Mouse (Mus musculus): ENCODE measurements at regions not wholly inside any gene's neighbourhood (a gene's known extent, or its start where the extent isn't known, plus 50 kb on each side); places are given as distances from the start of the nearest gene placed in this dataset.
"Not testable (repeated sequence)": the region's sequence is repeated elsewhere in the genome, so short reads cannot be mapped to it uniquely, and the experiment has no call there.

DNA sequence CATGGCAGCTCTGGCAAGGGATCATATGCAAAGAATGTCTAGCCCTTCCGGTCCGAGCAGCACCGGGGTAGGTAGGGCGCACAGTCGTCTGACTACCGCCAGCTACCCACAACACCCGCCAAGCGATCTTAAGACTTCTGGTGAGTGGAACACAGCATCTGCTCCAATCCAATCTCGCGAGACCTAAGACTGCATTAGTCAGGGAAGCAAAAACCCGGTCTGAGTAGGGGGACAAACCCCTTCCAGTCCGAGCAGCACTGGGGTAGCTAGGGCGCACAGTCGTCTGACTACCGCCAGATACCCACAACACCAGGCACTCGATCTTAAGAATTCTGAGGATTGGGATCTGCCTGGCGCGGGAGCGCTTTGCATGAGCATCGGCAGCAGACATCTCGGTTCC is 57.1 kb downstream of the Nap1l2 start:
- ATAC-seq; H3K27me3 ChIP-seq (replicated peaks; ENCODE audit: control insufficient read depth, insufficient read depth, low read length); H3K4me3 ChIP-seq (replicated peaks; ENCODE audit: low read length); H3K36me3 ChIP-seq (ENCODE audit: control insufficient read depth, insufficient read depth); H3K4me2 ChIP-seq (ENCODE audit: low read length); H3K27ac ChIP-seq (ENCODE audit: low read length); H3K9ac ChIP-seq (replicated peaks; ENCODE audit: low read depth, low read length); H3K4me1 ChIP-seq (replicated peaks; ENCODE audit: control insufficient read depth, insufficient read depth, low read length); H3K9me3 ChIP-seq (ENCODE audit: control insufficient read depth, low read length): not testable (repeated sequence)
- WGBS: 74% methylated on average over 21 of the region's 21 CpGs

DNA sequence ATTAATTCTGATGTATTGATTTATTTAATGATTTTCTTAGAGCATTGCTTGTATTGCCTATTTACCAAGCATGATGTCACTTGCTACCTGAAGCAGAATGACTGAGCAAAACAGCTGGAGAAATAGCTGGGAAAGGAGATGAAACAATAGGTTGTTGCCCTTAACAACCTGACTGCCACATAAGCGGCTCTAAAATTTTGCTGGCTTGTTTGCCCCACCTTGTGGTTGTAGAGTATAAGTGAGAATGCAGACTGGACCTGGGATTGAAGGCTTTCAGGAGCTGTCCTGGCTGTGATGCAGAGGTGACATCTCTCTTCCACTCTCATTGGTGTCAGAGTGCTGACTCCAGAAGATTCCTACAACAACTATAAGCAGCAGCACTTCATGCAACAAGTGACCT is 77.3 kb downstream of the Nap1l2 start:
- Histone ChIP-seq H3K4me2 (ENCODE audit: low read length) (no peak overlapping the region), H3K27ac (ENCODE audit: low read length) (no peak overlapping the region), H3K9me3 (ENCODE audit: control insufficient read depth, low read length) (no peaks in the 10 kb centered on the region), H3K4me3 (replicated peaks; ENCODE audit: low read length) (no peak overlapping the region), H3K4me1 (replicated peaks; ENCODE audit: control insufficient read depth, insufficient read depth, low read length) (no peaks in the 10 kb centered on the region), H3K9ac (replicated peaks; ENCODE audit: low read depth, low read length) (no peak overlapping the region), H3K36me3 (ENCODE audit: control insufficient read depth, insufficient read depth) (no peaks in the 10 kb centered on the region), H3K27me3 (replicated peaks; ENCODE audit: control insufficient read depth, insufficient read depth, low read length) (no peaks in the 10 kb centered on the region)
- WGBS: 27% methylated on average over 1 of the region's 1 CpGs
- no peak for ATAC-seq

DNA sequence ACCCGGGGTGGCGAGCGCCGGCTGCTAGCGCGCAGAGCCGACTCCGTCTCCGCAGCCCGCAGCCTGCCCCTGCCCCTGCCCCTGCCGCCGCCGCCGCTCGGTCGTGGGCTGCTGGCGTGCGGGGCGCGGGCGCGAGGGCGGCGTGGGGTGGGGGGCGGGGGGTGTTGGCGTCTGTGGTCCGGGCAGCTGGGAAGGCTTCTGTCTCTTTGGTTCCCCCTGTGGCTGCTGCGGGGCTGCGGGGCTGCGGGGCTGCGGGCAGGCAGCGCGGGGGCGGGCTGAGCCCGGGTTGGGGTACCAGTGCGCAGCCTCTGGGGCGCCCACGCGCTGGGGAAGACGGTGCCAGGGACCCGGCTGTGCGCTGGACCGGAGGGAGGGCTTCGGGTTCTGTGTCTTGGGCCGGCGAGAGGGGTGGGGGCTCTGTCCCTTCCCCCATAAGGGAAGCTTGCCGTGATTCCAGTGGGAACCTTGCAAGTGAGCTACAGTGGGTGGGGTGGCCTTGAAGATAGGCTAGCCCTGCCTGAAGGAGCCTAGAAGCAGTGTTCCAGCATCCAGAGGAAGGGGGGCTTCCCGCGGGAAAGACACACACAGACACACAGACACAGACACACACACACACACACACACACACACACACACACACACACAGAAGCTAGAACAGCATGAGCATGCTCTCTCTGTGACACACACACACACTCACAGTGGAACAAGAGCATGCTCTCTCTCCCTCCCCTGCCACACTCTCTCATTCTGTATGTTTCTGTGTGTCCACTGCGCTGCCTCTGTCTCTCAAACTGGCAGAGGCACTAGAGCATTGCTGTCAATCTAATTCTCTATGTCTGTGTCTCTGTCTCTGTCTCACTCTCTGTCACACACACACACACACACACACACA is 118.5 kb downstream of the Nap1l2 start:
- H3K9ac ChIP-seq (replicated peaks; ENCODE audit: low read depth, low read length); H3K27me3 ChIP-seq (replicated peaks; ENCODE audit: control insufficient read depth, insufficient read depth, low read length); H3K4me3 ChIP-seq (replicated peaks; ENCODE audit: low read length); H3K4me1 ChIP-seq (replicated peaks; ENCODE audit: control insufficient read depth, insufficient read depth, low read length); H3K36me3 ChIP-seq (ENCODE audit: control insufficient read depth, insufficient read depth); H3K9me3 ChIP-seq (ENCODE audit: control insufficient read depth, low read length); H3K27ac ChIP-seq (ENCODE audit: low read length); H3K4me2 ChIP-seq (ENCODE audit: low read length): not testable (repeated sequence)
- peak; percentile 87 for ATAC-seq
- WGBS: no CpG with 5 or more reads among the region's 50 CpGs

DNA sequence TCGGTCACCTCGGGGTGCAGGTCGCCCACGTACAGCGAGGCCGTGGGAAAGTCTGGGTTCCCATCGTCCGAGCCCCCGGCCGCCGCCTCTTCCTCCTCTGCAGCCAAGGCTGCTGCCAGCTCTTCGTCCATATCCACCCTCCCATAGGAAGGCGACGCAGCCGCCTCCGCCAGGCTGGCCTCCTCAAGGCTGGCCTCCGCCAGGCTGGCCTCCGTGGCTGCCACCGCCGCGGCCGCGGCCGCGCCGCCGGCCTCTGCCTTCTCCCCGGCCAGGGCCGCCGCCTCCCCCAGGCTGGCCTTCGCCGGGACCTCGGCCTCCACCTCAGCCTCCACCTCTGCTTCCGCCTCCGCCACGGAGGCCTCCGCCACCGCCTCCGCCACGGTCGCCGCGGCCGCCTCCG is 119.3 kb downstream of the Nap1l2 start:
- H3K4me3 ChIP-seq (replicated peaks; ENCODE audit: low read length); H3K27ac ChIP-seq (ENCODE audit: low read length); H3K27me3 ChIP-seq (replicated peaks; ENCODE audit: control insufficient read depth, insufficient read depth, low read length); H3K9ac ChIP-seq (replicated peaks; ENCODE audit: low read depth, low read length); H3K9me3 ChIP-seq (ENCODE audit: control insufficient read depth, low read length); H3K4me2 ChIP-seq (ENCODE audit: low read length); H3K4me1 ChIP-seq (replicated peaks; ENCODE audit: control insufficient read depth, insufficient read depth, low read length); H3K36me3 ChIP-seq (ENCODE audit: control insufficient read depth, insufficient read depth): not testable (repeated sequence)
- ATAC-seq: peak; percentile 10; the same call in 1 of the 2 replicates
- whole genome bisulfite sequencing: no CpG with 5 or more reads among the region's 45 CpGs

DNA sequence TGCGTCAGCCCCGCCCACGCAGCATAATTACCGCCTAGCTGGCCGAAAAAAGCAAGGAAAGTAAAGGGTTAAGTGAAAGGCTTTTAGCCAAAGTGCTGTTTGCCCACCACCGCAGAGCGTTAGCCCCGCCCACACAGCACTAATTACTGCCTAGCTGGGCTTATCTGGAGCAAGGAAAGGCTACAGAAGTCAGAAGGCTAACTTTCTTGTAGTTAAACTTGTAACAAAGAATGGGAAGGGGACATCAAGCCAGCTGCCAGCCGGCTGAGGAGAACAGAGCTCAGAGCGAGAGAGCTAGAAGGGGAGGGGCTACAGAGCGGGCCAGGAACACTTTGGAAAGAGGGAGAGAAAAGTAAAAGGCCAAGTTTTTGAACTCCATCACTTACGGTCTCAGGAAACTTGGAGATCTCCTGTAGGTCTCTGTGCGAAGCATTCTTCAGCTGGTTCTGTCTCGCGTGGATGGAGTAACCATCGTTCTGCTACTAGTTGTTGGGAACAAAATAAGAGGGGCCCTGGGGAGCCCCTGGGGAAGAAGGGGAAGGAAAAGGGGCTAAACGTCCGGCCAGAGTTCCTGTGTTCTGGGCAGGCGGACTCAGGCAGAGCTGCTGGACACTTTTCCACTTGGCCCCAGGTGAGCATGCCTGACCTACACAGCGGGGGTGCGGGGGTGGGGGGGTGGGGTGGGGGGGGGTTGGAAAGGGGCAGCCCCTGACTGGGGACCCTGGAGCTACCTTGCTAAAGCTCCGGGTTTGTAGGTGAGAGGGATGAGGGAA is 98.3 kb downstream of the 1700018G05Rik start:
- H3K4me2 ChIP-seq (ENCODE audit: low read length): peak overlapping the region; percentile 50
- H3K4me1 ChIP-seq (replicated peaks; ENCODE audit: control insufficient read depth, insufficient read depth, low read length): no peaks in the 10 kb centered on the region
- WGBS: 11% methylated on average over 20 of the region's 22 CpGs
- no peak overlapping the region for H3K27ac ChIP-seq (ENCODE audit: low read length)
- peak overlapping the region; percentile 29 for H3K4me3 ChIP-seq (replicated peaks; ENCODE audit: low read length)
- H3K9ac ChIP-seq (replicated peaks; ENCODE audit: low read depth, low read length): no peak overlapping the region
- H3K9me3 ChIP-seq (ENCODE audit: control insufficient read depth, low read length): no peaks in the 10 kb centered on the region
- no peaks in the 10 kb centered on the region for H3K27me3 ChIP-seq (replicated peaks; ENCODE audit: control insufficient read depth, insufficient read depth, low read length)
- no peaks in the 10 kb centered on the region for H3K36me3 ChIP-seq (ENCODE audit: control insufficient read depth, insufficient read depth)
- ATAC-seq: peak; percentile 75

DNA sequence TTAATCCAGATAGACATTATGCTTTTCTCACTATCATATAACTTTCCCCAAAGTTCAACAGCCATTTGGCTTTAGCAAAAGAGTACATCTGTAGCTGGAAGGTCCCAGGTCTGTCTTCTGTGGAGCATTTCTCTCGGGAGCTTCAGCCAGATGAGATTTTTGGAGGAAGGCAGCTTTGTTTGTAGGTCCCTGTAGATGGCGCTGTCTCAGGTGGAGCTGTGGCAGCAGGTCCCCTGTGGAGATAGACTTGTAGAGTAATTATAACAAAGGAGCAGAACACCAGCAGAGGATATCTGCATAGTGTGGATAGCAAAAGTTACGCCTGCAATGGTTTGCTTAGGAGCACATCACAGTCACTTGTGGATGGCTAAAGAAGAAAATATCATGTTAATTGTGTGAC is 97.3 kb downstream of the 1700018G05Rik start:
- H3K4me1 ChIP-seq (replicated peaks; ENCODE audit: control insufficient read depth, insufficient read depth, low read length); H3K27me3 ChIP-seq (replicated peaks; ENCODE audit: control insufficient read depth, insufficient read depth, low read length); H3K4me3 ChIP-seq (replicated peaks; ENCODE audit: low read length); H3K36me3 ChIP-seq (ENCODE audit: control insufficient read depth, insufficient read depth); H3K9ac ChIP-seq (replicated peaks; ENCODE audit: low read depth, low read length); H3K9me3 ChIP-seq (ENCODE audit: control insufficient read depth, low read length); ATAC-seq; H3K27ac ChIP-seq (ENCODE audit: low read length): not testable (repeated sequence)
- WGBS: 18% methylated on average over 3 of the region's 3 CpGs
- H3K4me2 ChIP-seq (ENCODE audit: low read length): peak overlapping the region; percentile 9

DNA sequence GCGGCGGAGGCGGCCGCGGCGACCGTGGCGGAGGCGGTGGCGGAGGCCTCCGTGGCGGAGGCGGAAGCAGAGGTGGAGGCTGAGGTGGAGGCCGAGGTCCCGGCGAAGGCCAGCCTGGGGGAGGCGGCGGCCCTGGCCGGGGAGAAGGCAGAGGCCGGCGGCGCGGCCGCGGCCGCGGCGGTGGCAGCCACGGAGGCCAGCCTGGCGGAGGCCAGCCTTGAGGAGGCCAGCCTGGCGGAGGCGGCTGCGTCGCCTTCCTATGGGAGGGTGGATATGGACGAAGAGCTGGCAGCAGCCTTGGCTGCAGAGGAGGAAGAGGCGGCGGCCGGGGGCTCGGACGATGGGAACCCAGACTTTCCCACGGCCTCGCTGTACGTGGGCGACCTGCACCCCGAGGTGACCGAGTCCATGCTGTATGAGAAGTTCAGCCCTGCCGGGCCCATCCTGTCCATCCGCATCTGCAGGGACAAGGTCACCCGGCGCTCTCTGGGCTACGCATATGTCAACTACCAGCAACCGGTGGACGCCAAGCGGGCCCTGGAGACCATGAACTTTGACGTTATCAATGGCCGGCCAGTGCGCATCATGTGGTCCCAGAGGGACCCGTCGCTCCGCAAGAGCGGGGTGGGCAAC is 85.4 kb downstream of the 1700018G05Rik start:
- H3K27me3 ChIP-seq (replicated peaks; ENCODE audit: control insufficient read depth, insufficient read depth, low read length); H3K4me2 ChIP-seq (ENCODE audit: low read length); H3K9ac ChIP-seq (replicated peaks; ENCODE audit: low read depth, low read length); H3K27ac ChIP-seq (ENCODE audit: low read length); H3K4me1 ChIP-seq (replicated peaks; ENCODE audit: control insufficient read depth, insufficient read depth, low read length); H3K9me3 ChIP-seq (ENCODE audit: control insufficient read depth, low read length); H3K4me3 ChIP-seq (replicated peaks; ENCODE audit: low read length); H3K36me3 ChIP-seq (ENCODE audit: control insufficient read depth, insufficient read depth): not testable (repeated sequence)
- ATAC-seq: peak; percentile 3; the same call in 1 of the 2 replicates
- no CpG with 5 or more reads among the region's 61 CpGs for WGBS

DNA sequence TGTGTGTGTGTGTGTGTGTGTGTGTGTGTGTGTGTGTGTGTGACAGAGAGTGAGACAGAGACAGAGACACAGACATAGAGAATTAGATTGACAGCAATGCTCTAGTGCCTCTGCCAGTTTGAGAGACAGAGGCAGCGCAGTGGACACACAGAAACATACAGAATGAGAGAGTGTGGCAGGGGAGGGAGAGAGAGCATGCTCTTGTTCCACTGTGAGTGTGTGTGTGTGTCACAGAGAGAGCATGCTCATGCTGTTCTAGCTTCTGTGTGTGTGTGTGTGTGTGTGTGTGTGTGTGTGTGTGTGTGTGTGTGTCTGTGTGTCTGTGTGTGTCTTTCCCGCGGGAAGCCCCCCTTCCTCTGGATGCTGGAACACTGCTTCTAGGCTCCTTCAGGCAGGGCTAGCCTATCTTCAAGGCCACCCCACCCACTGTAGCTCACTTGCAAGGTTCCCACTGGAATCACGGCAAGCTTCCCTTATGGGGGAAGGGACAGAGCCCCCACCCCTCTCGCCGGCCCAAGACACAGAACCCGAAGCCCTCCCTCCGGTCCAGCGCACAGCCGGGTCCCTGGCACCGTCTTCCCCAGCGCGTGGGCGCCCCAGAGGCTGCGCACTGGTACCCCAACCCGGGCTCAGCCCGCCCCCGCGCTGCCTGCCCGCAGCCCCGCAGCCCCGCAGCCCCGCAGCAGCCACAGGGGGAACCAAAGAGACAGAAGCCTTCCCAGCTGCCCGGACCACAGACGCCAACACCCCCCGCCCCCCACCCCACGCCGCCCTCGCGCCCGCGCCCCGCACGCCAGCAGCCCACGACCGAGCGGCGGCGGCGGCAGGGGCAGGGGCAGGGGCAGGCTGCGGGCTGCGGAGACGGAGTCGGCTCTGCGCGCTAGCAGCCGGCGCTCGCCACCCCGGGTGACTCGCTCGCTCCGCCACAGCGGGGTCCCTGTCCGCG is 84.4 kb downstream of the 1700018G05Rik start:
- H3K4me2 ChIP-seq (ENCODE audit: low read length); H3K4me1 ChIP-seq (replicated peaks; ENCODE audit: control insufficient read depth, insufficient read depth, low read length); H3K27me3 ChIP-seq (replicated peaks; ENCODE audit: control insufficient read depth, insufficient read depth, low read length); H3K36me3 ChIP-seq (ENCODE audit: control insufficient read depth, insufficient read depth); H3K9me3 ChIP-seq (ENCODE audit: control insufficient read depth, low read length); H3K27ac ChIP-seq (ENCODE audit: low read length); H3K9ac ChIP-seq (replicated peaks; ENCODE audit: low read depth, low read length); H3K4me3 ChIP-seq (replicated peaks; ENCODE audit: low read length): not testable (repeated sequence)
- WGBS: no CpG with 5 or more reads among the region's 56 CpGs
- ATAC-seq: peak; percentile 88

Measured in forebrain, embryonic 16.5 days (tissue).